Mouse (Mus musculus): Measurements from ENCODE around the gene Gm8897. TPM values are rescaled to one million over a fixed set of nuclear protein-coding genes. Genes with fewer than 3 reads are reported as not detected.
"Not testable (repeated sequence)": the region's sequence is repeated elsewhere in the genome, so short reads cannot be mapped to it uniquely, and the experiment has no call there.

Gm8897 gene
- polyA plus RNA-seq (2011; ENCODE audit: insufficient read depth, insufficient read length, low replicate concordance, missing spikeins) = not detected in 2 replicates

GRCm38 (mm10) chr5:11416118-11416517, at the start of gene Gm8897:
Gene Gm8897 (plus strand): TSS chr5:11416418.
- H3K4me1 ChIP-seq (ENCODE audit: control insufficient read depth, insufficient read depth, low read length); H3K27ac ChIP-seq (ENCODE audit: control insufficient read depth, insufficient read depth, low read depth, low read length, poor library complexity); H3K4me3 ChIP-seq (replicated peaks; ENCODE audit: control insufficient read depth, low read depth, low read length): not testable (repeated sequence)
- WGBS = 71% methylated on average over 2 of the region's 2 CpGs

DNA sequence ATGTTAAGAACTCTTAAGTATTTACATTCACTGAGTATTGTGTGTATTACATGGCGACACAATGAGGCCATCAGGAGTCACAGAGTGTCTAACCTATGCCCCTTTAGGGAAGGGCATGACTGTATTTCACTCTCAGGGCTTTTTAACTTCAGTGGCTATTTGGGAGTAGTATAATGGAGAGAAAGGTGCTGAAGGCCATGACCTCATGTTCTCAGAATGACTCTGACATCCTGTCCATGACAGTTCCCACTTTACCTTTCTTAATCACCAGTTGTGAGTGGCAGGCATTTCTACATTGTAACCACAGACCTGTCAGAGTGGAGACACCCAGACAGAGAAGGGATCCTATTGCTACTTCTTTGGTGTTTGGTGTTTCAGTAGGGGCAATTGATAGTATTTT, 473 bp downstream of the Gm8897 start:
- not testable (repeated sequence) for H3K27ac ChIP-seq (ENCODE audit: control insufficient read depth, insufficient read depth, low read depth, low read length, poor library complexity); H3K4me1 ChIP-seq (ENCODE audit: control insufficient read depth, insufficient read depth, low read length); H3K4me3 ChIP-seq (replicated peaks; ENCODE audit: control insufficient read depth, low read depth, low read length)
- 44% methylated on average over 1 of the region's 1 CpGs for WGBS

Other genes starting within 250 kb of the Gm8897 start
- not detected in 2 replicates for gene Gm5861, start 233.3 kb upstream of the Gm8897 start, polyA plus RNA-seq (2011; ENCODE audit: insufficient read depth, insufficient read length, low replicate concordance, missing spikeins)
- not detected in 2 replicates for gene Gm8890, start 160.4 kb upstream of the Gm8897 start, polyA plus RNA-seq (2011; ENCODE audit: insufficient read depth, insufficient read length, low replicate concordance, missing spikeins)
- not detected in 2 replicates for gene Speer1, start 74.9 kb upstream of the Gm8897 start, polyA plus RNA-seq (2011; ENCODE audit: insufficient read depth, insufficient read length, low replicate concordance, missing spikeins)
- gene Gm8906, start 86.3 kb downstream of the Gm8897 start, polyA plus RNA-seq (2011; ENCODE audit: insufficient read depth, insufficient read length, low replicate concordance, missing spikeins) = not detected in 2 replicates
- gene Gm6460, start 178.5 kb downstream of the Gm8897 start, polyA plus RNA-seq (2011; ENCODE audit: insufficient read depth, insufficient read length, low replicate concordance, missing spikeins) = not detected in 2 replicates

Data from bone marrow, adult 2 months (tissue).